Comparison of ENCODE assay signal across 20 mouse cellular contexts in genomic region chr19:60363988-60364599, GRCm38 (mm10).
A peak's percentile ranks its signal among the peaks of the same experiment; 100 is the strongest.
DNase-seq lines count a peak whose midpoint lies in the region; ATAC-seq and TF ChIP-seq lines count a peak whose summit lies in the region.
"Had no signal": no experiment of that assay in that cellular context is flagged by ENCODE, and none has a peak within 500 bp of the region (broad histone marks: within the 10 kb centered on the region; RNA-seq: fewer than 3 reads in every experiment).

No protein-coding gene starts in this region.

- H3K4me3 ChIP-seq in embryonic facial prominence, embryonic 10.5 days = no peak overlapping the region
- H3K4me3 ChIP-seq in forebrain, embryonic 10.5 days = no peak overlapping the region
- H3K4me3 ChIP-seq in forebrain, postnatal 0 days (ENCODE audit: low read depth, low read length) = no peak overlapping the region
- no peak overlapping the region for H3K4me3 ChIP-seq in left cerebral cortex, adult 2 months
- H3K4me3 ChIP-seq: erythroblast, embryonic 14.5 days; heart, adult 2 months; heart, embryonic 15.5 days; limb, embryonic 15.5 days; liver, embryonic 15.5 days; neural tube, embryonic 12.5 days had no signal

- H3K9ac ChIP-seq in forebrain, postnatal 0 days = no peak overlapping the region
- H3K9ac ChIP-seq: heart, embryonic 15.5 days; limb, embryonic 15.5 days; liver, embryonic 15.5 days; neural tube, embryonic 12.5 days had no signal

- intact Hi-C loops in left cerebral cortex, adult 2 months (cut with DNase I) = no loop called here

- no peak for TF ChIP-seq CTCF in forebrain, postnatal 0 days (IDR thresholded peaks at IDR 0.05; ENCODE audit: low read depth)
- no peak for TF ChIP-seq CTCF in left cerebral cortex, adult 2 months (IDR thresholded peaks at IDR 0.05)

- peak; percentile 42; the same call in 1 of the 2 replicates for ATAC-seq in forebrain, postnatal 0 days
- ATAC-seq: inflammation-experienced regulatory T-cells, adult 6 months; lung, postnatal 0 days had no signal

- no peaks in the 10 kb centered on the region for H3K9me3 ChIP-seq in embryonic facial prominence, embryonic 10.5 days
- H3K9me3 ChIP-seq in forebrain, embryonic 10.5 days = no peaks in the 10 kb centered on the region
- H3K9me3 ChIP-seq in forebrain, postnatal 0 days (ENCODE audit: low read length) = no peaks in the 10 kb centered on the region
- H3K9me3 ChIP-seq: heart, embryonic 15.5 days; limb, embryonic 15.5 days; liver, embryonic 15.5 days; neural tube, embryonic 12.5 days had no signal

- H3K4me1 ChIP-seq in embryonic facial prominence, embryonic 10.5 days = peaks cover 28% of the 10 kb centered on the region
- H3K4me1 ChIP-seq in forebrain, embryonic 10.5 days = peaks cover 38% of the 10 kb centered on the region
- H3K4me1 ChIP-seq in forebrain, postnatal 0 days (ENCODE audit: insufficient read depth) = no peaks in the 10 kb centered on the region
- H3K4me1 ChIP-seq: heart, embryonic 15.5 days; limb, embryonic 15.5 days; liver, embryonic 15.5 days; neural tube, embryonic 12.5 days had no signal

- WGBS in embryonic facial prominence, embryonic 10.5 days = 60% methylated on average over 4 of the region's 4 CpGs
- WGBS in forebrain, embryonic 10.5 days = 47% methylated on average over 4 of the region's 4 CpGs
- 18% methylated on average over 4 of the region's 4 CpGs for WGBS in forebrain, postnatal 0 days

- no peaks in the 10 kb centered on the region for H3K36me3 ChIP-seq in embryonic facial prominence, embryonic 10.5 days (replicated peaks)
- no peaks in the 10 kb centered on the region for H3K36me3 ChIP-seq in forebrain, embryonic 10.5 days (replicated peaks)
- H3K36me3 ChIP-seq in forebrain, postnatal 0 days (ENCODE audit: insufficient read depth) = no peaks in the 10 kb centered on the region
- H3K36me3 ChIP-seq: heart, embryonic 15.5 days; limb, embryonic 15.5 days; liver, embryonic 15.5 days; neural tube, embryonic 12.5 days had no signal

- H3K27me3 ChIP-seq in embryonic facial prominence, embryonic 10.5 days (replicated peaks; ENCODE audit: low read depth, poor library complexity, severe bottlenecking) = 0 out of 2 replicates have a peak, but pooled peaks cover 5% of the 10 kb centered on the region
- no peaks in the 10 kb centered on the region for H3K27me3 ChIP-seq in forebrain, embryonic 10.5 days (ENCODE audit: poor library complexity, severe bottlenecking)
- H3K27me3 ChIP-seq in forebrain, postnatal 0 days (ENCODE audit: insufficient read depth, low read length) = no peaks in the 10 kb centered on the region
- H3K27me3 ChIP-seq: heart, embryonic 15.5 days; liver, embryonic 15.5 days; neural tube, embryonic 12.5 days had no signal

- no peak overlapping the region for H3K4me2 ChIP-seq in forebrain, postnatal 0 days (ENCODE audit: low read depth)
- H3K4me2 ChIP-seq: heart, embryonic 15.5 days; limb, embryonic 15.5 days; liver, embryonic 15.5 days; neural tube, embryonic 12.5 days had no signal

- peak; percentile 30 for DNase-seq in kidney, adult 9 months
- DNase-seq in kidney, adult 18-20 months = no peak
- peak; percentile 10 for DNase-seq in embryonic facial prominence, embryonic 10.5 days (ENCODE audit: low spot score)
- no peak for DNase-seq in forebrain, embryonic 10.5 days (ENCODE audit: extremely low spot score, low spot score)
- no peak for DNase-seq in forebrain, postnatal 0 days
- DNase-seq in left cerebral cortex, adult 2 months (ENCODE audit: extremely low spot score in 1 of 2, low spot score in 2 of 2) = no peak
- DNase-seq in heart, adult 11 months = no peak
- DNase-seq: adrenal gland, adult 2 months; cerebellum, adult 8-10 months; gastrocnemius, postnatal 14 days; heart, adult 2 months; kidney, postnatal 14 days; thymus, postnatal 36 days had no signal

- H3K27ac ChIP-seq in embryonic facial prominence, embryonic 10.5 days (replicated peaks) = no peak overlapping the region
- peak overlapping the region; percentile 0; the same call in 1 of the 2 replicates for H3K27ac ChIP-seq in forebrain, embryonic 10.5 days
- no peak overlapping the region for H3K27ac ChIP-seq in forebrain, postnatal 0 days (ENCODE audit: low read depth, low read length)
- no peak overlapping the region for H3K27ac ChIP-seq in left cerebral cortex, adult 2 months
- H3K27ac ChIP-seq: heart, adult 2 months; heart, embryonic 15.5 days; limb, embryonic 15.5 days; liver, embryonic 15.5 days; neural tube, embryonic 12.5 days had no signal

Comparison
In these comparisons a context has a peak if more than half of its experiments do, and no peak if none do; other contexts are left out.
1. DNase-seq: peak in kidney, adult 9 months (single experiment) and embryonic facial prominence, embryonic 10.5 days (single experiment); none in kidney, adult 18-20 months (single experiment), forebrain, embryonic 10.5 days (single experiment), forebrain, postnatal 0 days (single experiment), left cerebral cortex, adult 2 months (0 of 2) and heart, adult 11 months (single experiment).